Mouse (Mus musculus) spleen, embryonic (tissue): Measurements from ENCODE around the gene A030014E15Rik.
"Not testable (repeated sequence)": the region's sequence is repeated elsewhere in the genome, so short reads cannot be mapped to it uniquely, and the experiment has no call there.

Source experiments
- CTCF ChIA-PET: fragments of 350-600 bp; sonication (Branson Sonifier 250); formaldehyde crosslinking; loops from one replicate; lab custom pipeline; 2022; lab: Charles Lee

Gene A030014E15Rik

GRCm38 (mm10) chr1:82924650-82925049 lies at the start of gene A030014E15Rik:
A030014E15Rik (plus strand) TSS chr1:82924917.
- CTCF ChIA-PET = no interaction called here

DNA sequence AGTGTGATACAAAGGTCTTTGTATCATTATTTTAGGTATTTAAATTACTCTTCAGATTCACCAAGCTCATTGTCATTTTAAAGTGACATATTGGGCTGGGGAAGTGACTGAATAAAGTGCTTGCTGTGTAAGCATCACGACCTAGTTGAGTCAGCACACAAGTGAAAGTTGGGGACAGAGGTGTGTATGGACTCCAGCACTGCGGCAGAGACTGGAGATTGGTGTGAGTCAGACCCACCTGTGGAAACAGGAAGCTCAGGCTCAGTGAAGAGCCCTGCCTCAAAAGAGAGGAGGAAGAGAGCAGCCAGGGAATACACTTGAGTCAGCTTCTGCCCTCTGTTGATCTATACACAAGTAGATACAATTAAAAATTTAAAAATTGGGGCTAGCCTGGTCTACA lies 45.5 kb upstream of the A030014E15Rik start:
- CTCF ChIA-PET = no interaction called here

GRCm38 (mm10) chr1:82880196-82880595 lies 44.5 kb upstream of the A030014E15Rik start:
- CTCF ChIA-PET = no interaction called here

- CTCF ChIA-PET = no interaction called here
These were observed 31.4 kb upstream of the A030014E15Rik start for GRCm38 (mm10) chr1:82893269-82893668.

DNA sequence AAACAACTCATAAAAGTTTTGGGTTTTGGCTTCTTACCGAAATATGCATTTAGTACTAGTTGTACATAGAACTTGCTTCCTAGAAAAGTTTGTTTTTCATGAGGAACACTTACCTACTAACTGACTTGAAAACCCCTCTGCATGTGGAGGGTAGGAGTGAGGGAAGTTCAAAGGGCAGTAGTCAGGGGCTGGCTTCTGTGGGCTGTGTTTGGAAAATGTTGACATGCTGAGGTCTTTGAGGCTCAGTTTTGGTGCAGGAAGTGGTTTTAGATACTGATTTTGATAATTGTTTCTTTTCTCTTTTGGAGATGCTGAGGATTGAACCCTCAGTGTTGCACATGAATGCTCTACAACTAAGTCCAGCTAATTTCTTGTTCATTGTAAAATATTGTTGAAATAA lies 24.1 kb upstream of the A030014E15Rik start:
- CTCF ChIA-PET = no interaction called here

DNA sequence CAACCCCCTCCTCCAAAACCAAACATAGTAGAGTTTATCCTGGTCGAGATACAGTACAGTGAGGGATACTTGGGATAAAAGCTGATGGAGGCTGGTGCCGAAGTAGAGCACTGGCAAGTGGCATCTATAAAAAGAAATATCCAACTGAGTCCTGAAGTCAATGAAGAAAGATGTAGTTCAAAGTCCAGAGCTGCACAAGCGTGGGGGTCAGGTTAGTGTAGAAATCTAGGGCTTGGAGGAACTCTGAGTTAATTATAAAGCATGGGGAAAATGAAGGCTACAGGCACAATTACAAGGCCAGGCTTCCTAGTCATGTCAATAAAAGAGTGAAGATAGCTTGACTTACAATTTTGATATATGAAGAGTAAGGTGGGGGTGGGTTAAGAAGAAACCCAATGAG lies 23.5 kb upstream of the A030014E15Rik start:
- CTCF ChIA-PET = no interaction called here

GRCm38 (mm10) chr1:82905886-82906285 lies 18.8 kb upstream of the A030014E15Rik start:
- CTCF ChIA-PET = no interaction called here

DNA sequence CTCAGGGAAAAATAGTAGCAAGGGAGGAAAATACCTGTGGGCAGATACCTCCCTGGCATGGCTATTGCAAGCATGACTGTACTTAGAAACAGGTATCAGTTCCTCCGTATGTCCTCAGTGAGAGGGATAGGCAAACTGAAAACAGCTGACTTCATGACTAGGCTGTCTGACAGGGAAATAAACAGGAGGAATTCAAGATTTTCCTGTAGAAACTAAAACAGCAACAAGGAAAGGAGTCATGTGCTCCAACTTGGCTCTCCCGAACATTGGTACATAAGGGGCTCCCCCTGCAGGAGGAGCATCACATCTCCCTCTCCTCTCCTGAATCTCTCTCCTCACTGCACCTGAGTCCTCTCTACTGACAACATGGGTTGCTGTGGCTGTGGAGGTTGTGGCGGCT lies 11.7 kb upstream of the A030014E15Rik start, which contains the start of gene A030005L19Rik:
A030005L19Rik (plus strand) TSS at position 301 of the 400 bp plus-strand sequence.
- CTCF ChIA-PET = no interaction called here

DNA sequence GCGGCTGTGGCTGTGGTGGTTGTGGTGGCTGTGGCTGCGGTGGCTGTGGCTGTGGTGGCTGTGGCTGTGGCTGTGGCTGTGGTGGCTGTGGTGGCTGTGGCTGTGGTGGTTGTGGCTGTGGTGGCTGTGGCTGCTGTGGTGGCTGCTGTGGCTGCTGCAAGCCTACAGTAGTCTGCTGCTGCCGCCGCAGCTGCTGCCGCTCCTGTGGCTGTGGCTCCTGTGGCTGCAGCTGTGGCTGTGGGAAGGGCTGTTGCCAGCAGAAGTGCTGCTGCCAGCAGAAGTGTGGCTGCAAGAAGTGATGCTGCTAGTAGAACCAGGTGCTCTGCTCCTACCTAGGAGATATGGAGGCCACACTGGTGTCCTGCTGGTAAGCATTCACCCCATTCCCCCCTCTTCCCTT lies 11.3 kb upstream of the A030014E15Rik start:
- CTCF ChIA-PET = not testable (repeated sequence)

GRCm38 (mm10) chr1:82930558-82930957 lies 5.8 kb downstream of the A030014E15Rik start:
- CTCF ChIA-PET = not testable (repeated sequence)

- CTCF ChIA-PET = not testable (repeated sequence)
These were observed 6.6 kb downstream of the A030014E15Rik start, which contains the start of gene Gm6217 for GRCm38 (mm10) chr1:82931326-82931725. Gm6217 (minus strand) TSS chr1:82931399.

- CTCF ChIA-PET = no interaction called here
These were observed 13.9 kb downstream of the A030014E15Rik start for GRCm38 (mm10) chr1:82938666-82939065.

DNA sequence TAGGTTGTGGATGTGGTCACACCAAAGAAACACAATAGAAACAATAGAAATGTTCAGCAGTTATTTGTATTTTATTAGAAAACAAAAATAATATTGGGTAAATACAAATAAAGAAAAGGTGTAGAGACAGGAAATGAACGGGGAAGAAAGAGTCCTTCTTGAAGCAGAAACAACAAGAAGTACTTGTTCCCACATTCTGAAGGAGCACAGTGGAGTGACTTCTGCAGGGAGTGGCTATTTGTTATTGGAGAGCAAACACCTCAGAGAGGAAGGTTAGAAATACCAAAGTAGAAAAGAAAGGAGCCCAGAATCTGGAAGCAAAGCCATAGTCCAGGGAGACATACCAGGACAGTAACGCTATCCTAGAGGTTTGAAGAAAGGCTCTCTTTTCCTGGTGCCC lies 17.8 kb downstream of the A030014E15Rik start:
- CTCF ChIA-PET = not testable (repeated sequence)

GRCm38 (mm10) chr1:82943295-82943694 lies 18.6 kb downstream of the A030014E15Rik start, which contains the start of gene A030003K21Rik:
A030003K21Rik (minus strand) TSS chr1:82943388.
- CTCF ChIA-PET = not testable (repeated sequence)

- CTCF ChIA-PET = not testable (repeated sequence)
These were observed 21.3 kb downstream of the A030014E15Rik start for GRCm38 (mm10) chr1:82946029-82946428.

GRCm38 (mm10) chr1:82948601-82949000 lies 23.9 kb downstream of the A030014E15Rik start:
- CTCF ChIA-PET = no interaction called here

GRCm38 (mm10) chr1:82955913-82956312 lies 31.2 kb downstream of the A030014E15Rik start, which contains the start of gene Gm7544:
Gm7544 (minus strand) TSS chr1:82956013.
- CTCF ChIA-PET = not testable (repeated sequence)

- CTCF ChIA-PET = no interaction called here
These were observed 35.2 kb downstream of the A030014E15Rik start, which contains the start of gene Gm47955 for GRCm38 (mm10) chr1:82959870-82960385. Gm47955 (plus strand) TSS chr1:82960286.

DNA sequence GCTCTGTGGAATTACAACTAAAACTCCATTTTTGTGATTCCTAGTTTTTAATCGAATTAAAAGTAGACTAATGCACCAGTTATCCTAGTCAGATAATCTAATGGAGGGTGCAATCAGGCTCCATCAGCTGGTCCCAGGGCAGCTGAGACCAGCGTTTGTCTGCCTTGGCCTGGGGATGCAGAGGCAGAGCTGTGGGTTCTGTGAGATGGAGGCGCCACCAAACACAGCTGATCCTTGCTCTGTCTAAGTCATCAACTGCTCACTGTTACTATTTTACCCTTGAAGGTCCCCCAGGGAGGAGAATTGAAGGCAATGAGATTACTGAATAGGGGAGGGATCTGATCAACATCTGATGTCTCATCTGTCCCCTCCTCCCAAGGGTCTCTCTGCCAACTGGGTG lies 41.7 kb downstream of the A030014E15Rik start:
- CTCF ChIA-PET = no interaction called here

DNA sequence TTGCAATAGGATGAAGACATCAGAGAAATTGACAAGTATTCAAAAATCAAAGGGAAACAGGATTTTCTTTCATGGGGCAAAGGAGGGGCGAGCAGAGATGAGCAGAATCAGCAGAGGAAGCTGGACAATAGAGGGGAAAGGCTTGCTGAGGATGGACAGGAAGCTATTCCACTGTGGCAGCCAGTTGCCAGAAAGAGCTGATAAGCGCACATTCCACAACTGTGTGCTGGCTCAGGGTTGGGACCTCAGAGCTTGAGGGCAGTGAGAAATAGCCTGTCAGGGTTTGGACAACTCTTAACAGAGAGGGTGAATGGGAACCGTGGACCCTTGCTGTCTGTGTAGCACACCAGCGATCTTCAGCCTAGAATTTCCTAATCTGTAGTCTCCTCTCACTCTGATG lies 47.3 kb downstream of the A030014E15Rik start:
- CTCF ChIA-PET = no interaction called here

GRCm38 (mm10) chr1:82973244-82973643 lies 48.5 kb downstream of the A030014E15Rik start:
- CTCF ChIA-PET = no interaction called here

DNA sequence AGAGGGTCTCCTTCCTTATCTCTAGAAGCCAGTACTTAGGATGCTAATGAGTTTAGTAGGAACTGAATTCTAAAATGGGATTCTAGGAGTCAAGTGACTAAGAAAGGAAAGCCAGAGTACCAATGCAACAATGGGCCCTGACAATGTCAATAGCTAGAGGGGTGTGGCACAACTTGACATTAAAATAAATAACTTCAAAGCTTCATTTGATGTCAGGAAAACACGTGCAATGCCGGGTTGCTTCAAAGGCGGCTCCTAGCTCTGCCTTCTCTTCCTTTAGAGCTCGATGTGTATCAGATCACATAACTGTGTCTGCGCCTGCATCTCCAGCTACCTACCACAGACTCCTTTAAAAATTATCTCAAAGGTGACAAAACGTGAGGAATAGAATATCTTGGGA lies 49.2 kb downstream of the A030014E15Rik start:
- CTCF ChIA-PET = no interaction called here

GRCm38 (mm10) chr1:82974342-82974741 lies 49.6 kb downstream of the A030014E15Rik start:
- CTCF ChIA-PET = no interaction called here
